Mouse (Mus musculus) embryonic facial prominence, embryonic 11.5 days (tissue): Measurements from ENCODE around the gene Jmjd8. TPM values are rescaled to one million over a fixed set of nuclear protein-coding genes. Genes with fewer than 3 reads are reported as not detected.

ENCODE experiments used
- ATAC-seq: fragments of 200-750 bp; cut with Nextera tagmentation; replicated peaks from 2 replicates; pipeline ENCODE4 v1.8.0; 2017; ENCODE audit warnings: low read depth; ENCODE audit not compliant: insufficient number of reproducible peaks, low FRiP score, low TSS enrichment
- DNase-seq: peaks from one replicate; pipeline ENCODE4 v3.0.0-alpha.2; 2015; ENCODE audit warnings: low spot score
- H3K27ac ChIP-seq: fragments of 300-500 bp; sonication (generic); replicated peaks from 2 replicates; pipeline ENCODE4 v1.5.1; 2014; ENCODE audit warnings: mild to moderate bottlenecking, low read depth, low read length, control low read depth
- H3K27me3 ChIP-seq: fragments of 300-500 bp; sonication (generic); 2 replicates; pipeline ENCODE4 v1.6.1; 2014; ENCODE audit warnings: mild to moderate bottlenecking, low read length, moderate library complexity, mixed read lengths; ENCODE audit not compliant: control insufficient read depth, insufficient read depth
- H3K36me3 ChIP-seq: fragments of 300-500 bp; sonication (generic); replicated peaks from 2 replicates; pipeline ENCODE4 v1.6.1; 2014; ENCODE audit warnings: low read depth, mild to moderate bottlenecking, low read length, moderate library complexity, mixed read lengths; ENCODE audit not compliant: control insufficient read depth, insufficient read depth
- H3K4me1 ChIP-seq: fragments of 300-500 bp; sonication (generic); 2 replicates; pipeline ENCODE4 v1.6.1; 2014; ENCODE audit warnings: low read length, mixed read lengths; ENCODE audit not compliant: control insufficient read depth, insufficient read depth
- H3K4me2 ChIP-seq: fragments of 300-500 bp; sonication (generic); 2 replicates; pipeline ENCODE4 v1.6.1; 2014; ENCODE audit warnings: low read depth, mild to moderate bottlenecking, control low read depth, low read length, moderate library complexity
- H3K4me3 ChIP-seq: fragments of 300-500 bp; sonication (generic); 2 replicates; pipeline ENCODE4 v1.5.1; 2014; ENCODE audit warnings: low read depth, low read length, control low read depth
- H3K9ac ChIP-seq: fragments of 300-500 bp; sonication (generic); replicated peaks from 2 replicates; pipeline ENCODE4 v1.6.1; 2014; ENCODE audit warnings: mild to moderate bottlenecking, control low read depth, low read length
- H3K9me3 ChIP-seq: fragments of 300-500 bp; sonication (generic); replicated peaks from 2 replicates; pipeline ENCODE4 v1.6.1; 2016; ENCODE audit warnings: mild to moderate bottlenecking, low read length, inconsistent platforms, mixed read lengths; ENCODE audit not compliant: control insufficient read depth
- WGBS: fragments of 180-500 bp; shearing (Covaris S2); extraction: QIAGEN DNeasy Blood & Tissue Kit; methylation state at CpG from one replicate; pipeline ENCODE4 v1.1.7; 2014; 5-methylcytosine and 5-hydroxymethylcytosine counted together
- polyA plus RNA-seq: library from polyadenylated mRNA; unstranded; fragments of >200 nt; fragmentation: Nextera tagmentation; extraction: Ambion mirVana; gene quantifications from 2 replicates; pipeline ENCODE4 v1.2.1, GENCODE M21; 2014

Gene Jmjd8
- polyA plus RNA-seq, 1 experiment from 2014 or later = 42.0 TPM

GRCm38 (mm10) chr17:25835816-25836215, 7.1 kb downstream of the Jmjd8 start:
- Histone ChIP-seq H3K4me1 (peaks cover 25% of the 10 kb centered on the region), H3K9ac (no peak overlapping the region; the same call in 1 of the 2 replicates), H3K4me3 (no peak overlapping the region), H3K36me3 (peaks cover 11% of the 10 kb centered on the region), H3K27me3 (no peaks in the 10 kb centered on the region), H3K9me3 (no peaks in the 10 kb centered on the region), H3K4me2 (no peak overlapping the region), H3K27ac (no peak overlapping the region)
- WGBS = 91% methylated on average over 16 of the region's 16 CpGs
- DNase-seq = no peak
- no peak for ATAC-seq

- ATAC-seq (no peak), DNase-seq (no peak)
- Histone ChIP-seq H3K36me3 (peaks cover 16% of the 10 kb centered on the region), H3K9me3 (no peaks in the 10 kb centered on the region), H3K4me2 (peak overlapping the region; percentile 57), H3K27me3 (no peaks in the 10 kb centered on the region), H3K27ac (no peak overlapping the region), H3K4me3 (peak overlapping the region; percentile 17), H3K9ac (peak overlapping the region; percentile 35), H3K4me1 (peaks cover 21% of the 10 kb centered on the region)
- 26% methylated on average over 22 of the region's 23 CpGs for WGBS
Observed at GRCm38 (mm10) chr17:25836397-25837075, 7.9 kb downstream of the Jmjd8 start.

- H3K27ac ChIP-seq = no peak within 1 kb of the TSS
- H3K27me3 ChIP-seq = no peaks in the 10 kb centered on the region
- peak; percentile 68 for DNase-seq
- peaks cover 19% of the 10 kb centered on the region for H3K4me1 ChIP-seq
- WGBS = 2% methylated on average over 29 of the region's 29 CpGs
- peak within 1 kb of the TSS; percentile 17 for H3K4me3 ChIP-seq
- peak within 1 kb of the TSS; percentile 35 for H3K9ac ChIP-seq
- no peak for ATAC-seq
- H3K4me2 ChIP-seq = peak within 1 kb of the TSS; percentile 57
- peaks cover 16% of the 10 kb centered on the region for H3K36me3 ChIP-seq
- H3K9me3 ChIP-seq = no peaks in the 10 kb centered on the region
Observed at GRCm38 (mm10) chr17:25837076-25837410, 8.4 kb downstream of the Jmjd8 start, which contains the start of gene Rhbdl1. Gene Rhbdl1, minus strand, starts transcription at chr17:25837295.

- WGBS = 44% methylated on average over 3 of the region's 3 CpGs
- no peak overlapping the region for H3K4me2 ChIP-seq
- H3K27ac ChIP-seq = no peak overlapping the region
- H3K4me3 ChIP-seq = no peak overlapping the region
- H3K9ac ChIP-seq = peak overlapping the region; percentile 7; the same call in 1 of the 2 replicates
- H3K36me3 ChIP-seq = peaks cover 16% of the 10 kb centered on the region
- ATAC-seq = no peak
- no peaks in the 10 kb centered on the region for H3K27me3 ChIP-seq
- no peaks in the 10 kb centered on the region for H3K9me3 ChIP-seq
- H3K4me1 ChIP-seq = peaks cover 19% of the 10 kb centered on the region
- no peak for DNase-seq
Observed at GRCm38 (mm10) chr17:25837533-25837932, 8.9 kb downstream of the Jmjd8 start.

GRCm38 (mm10) chr17:25838904-25839303, 10.2 kb downstream of the Jmjd8 start:
- ATAC-seq = no peak

GRCm38 (mm10) chr17:25839455-25840235, 11.0 kb downstream of the Jmjd8 start:
- Histone ChIP-seq H3K4me2 (no peak overlapping the region), H3K4me3 (no peak overlapping the region), H3K4me1 (peaks cover 10% of the 10 kb centered on the region), H3K27ac (no peak overlapping the region), H3K9me3 (no peaks in the 10 kb centered on the region), H3K27me3 (no peaks in the 10 kb centered on the region), H3K9ac (no peak overlapping the region), H3K36me3 (peaks cover 16% of the 10 kb centered on the region)
- DNase-seq = no peak
- no peak for ATAC-seq
- WGBS = 87% methylated on average over 14 of the region's 14 CpGs

More at GRCm38 (mm10) chr17:25838904-25839303, 10.2 kb downstream of the Jmjd8 start:
- Histone ChIP-seq H3K9me3 (no peaks in the 10 kb centered on the region), H3K27me3 (no peaks in the 10 kb centered on the region), H3K4me2 (no peak overlapping the region), H3K27ac (no peak overlapping the region), H3K9ac (no peak overlapping the region), H3K4me1 (peaks cover 18% of the 10 kb centered on the region), H3K4me3 (no peak overlapping the region), H3K36me3 (peaks cover 16% of the 10 kb centered on the region)
- no peak for DNase-seq
- 85% methylated on average over 4 of the region's 4 CpGs for WGBS

- H3K27me3 ChIP-seq = no peaks in the 10 kb centered on the region
- 92% methylated on average over 6 of the region's 6 CpGs for WGBS
- no peaks in the 10 kb centered on the region for H3K9me3 ChIP-seq
- DNase-seq = no peak
- peaks cover 14% of the 10 kb centered on the region for H3K36me3 ChIP-seq
- H3K4me2 ChIP-seq = no peak overlapping the region
- no peak for ATAC-seq
- H3K4me1 ChIP-seq = peaks cover 10% of the 10 kb centered on the region
- H3K9ac ChIP-seq = no peak overlapping the region
- H3K4me3 ChIP-seq = no peak overlapping the region
- no peak overlapping the region for H3K27ac ChIP-seq
Observed at GRCm38 (mm10) chr17:25840519-25840918, 11.9 kb downstream of the Jmjd8 start.
